Mouse (Mus musculus): Measurements from ENCODE around the gene Nol6.
"Not testable (repeated sequence)": the region's sequence is repeated elsewhere in the genome, so short reads cannot be mapped to it uniquely, and the experiment has no call there.

The Nol6 gene

DNA sequence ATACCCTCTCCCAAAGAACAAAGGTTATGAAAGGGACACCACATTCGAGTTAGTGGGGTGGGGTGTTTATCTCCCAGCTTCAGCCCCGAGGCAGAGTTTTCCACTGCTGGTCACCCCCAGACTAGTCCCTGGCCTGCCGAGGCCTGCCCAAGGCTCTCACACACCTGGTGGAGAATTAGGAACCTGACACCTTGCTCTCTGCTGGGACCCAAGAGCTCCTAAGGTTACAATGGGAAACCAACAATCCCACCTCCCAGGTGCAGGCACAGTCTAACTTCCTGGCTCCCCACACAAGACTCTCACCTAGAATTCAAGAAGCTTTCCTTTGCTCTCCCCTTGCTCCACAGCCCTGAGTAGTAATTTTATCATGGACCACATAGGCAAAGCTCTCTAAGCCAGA, 7.4 kb downstream of the Nol6 start:
- DNase-seq: no peak

DNA sequence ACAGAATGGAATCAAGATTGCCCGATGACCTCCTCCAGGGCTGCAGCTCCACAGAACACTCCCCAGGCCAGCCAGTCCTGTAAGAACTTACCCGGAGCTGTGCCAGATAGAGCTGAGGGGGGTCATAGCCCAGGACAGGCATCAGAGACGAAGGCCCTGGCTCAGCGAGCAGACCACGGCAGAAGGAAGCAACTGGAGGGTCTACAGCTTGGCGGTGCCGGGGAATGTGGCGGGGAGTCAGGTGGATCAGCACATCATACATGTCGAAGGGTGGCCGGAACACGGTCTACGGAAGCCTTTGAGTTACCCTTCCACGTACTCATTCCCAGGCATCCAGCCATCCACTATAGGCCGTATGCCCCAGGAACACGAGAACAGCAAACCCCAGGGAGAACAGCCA, 8.5 kb downstream of the Nol6 start:
- DNase-seq: no peak

DNA sequence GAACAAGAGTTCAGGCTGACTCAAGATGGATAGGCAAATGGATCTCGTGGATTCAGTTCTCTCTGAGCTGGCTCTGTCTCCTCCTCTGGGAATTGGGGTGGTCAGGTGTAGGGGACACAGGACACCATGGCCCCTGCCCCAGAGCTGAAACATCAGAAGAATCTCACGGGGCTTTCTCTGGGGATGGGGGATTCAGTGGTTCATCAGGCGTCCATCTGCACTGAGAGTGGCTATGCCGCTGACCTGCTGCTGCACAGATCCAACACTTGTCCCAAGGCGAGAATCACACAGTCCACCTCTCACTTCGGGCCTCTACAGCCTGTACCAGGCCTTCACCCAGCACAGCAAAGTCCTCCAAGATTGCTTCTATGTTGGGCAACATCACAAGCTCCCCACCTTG, 9.2 kb downstream of the Nol6 start:
- no peak for DNase-seq

DNA sequence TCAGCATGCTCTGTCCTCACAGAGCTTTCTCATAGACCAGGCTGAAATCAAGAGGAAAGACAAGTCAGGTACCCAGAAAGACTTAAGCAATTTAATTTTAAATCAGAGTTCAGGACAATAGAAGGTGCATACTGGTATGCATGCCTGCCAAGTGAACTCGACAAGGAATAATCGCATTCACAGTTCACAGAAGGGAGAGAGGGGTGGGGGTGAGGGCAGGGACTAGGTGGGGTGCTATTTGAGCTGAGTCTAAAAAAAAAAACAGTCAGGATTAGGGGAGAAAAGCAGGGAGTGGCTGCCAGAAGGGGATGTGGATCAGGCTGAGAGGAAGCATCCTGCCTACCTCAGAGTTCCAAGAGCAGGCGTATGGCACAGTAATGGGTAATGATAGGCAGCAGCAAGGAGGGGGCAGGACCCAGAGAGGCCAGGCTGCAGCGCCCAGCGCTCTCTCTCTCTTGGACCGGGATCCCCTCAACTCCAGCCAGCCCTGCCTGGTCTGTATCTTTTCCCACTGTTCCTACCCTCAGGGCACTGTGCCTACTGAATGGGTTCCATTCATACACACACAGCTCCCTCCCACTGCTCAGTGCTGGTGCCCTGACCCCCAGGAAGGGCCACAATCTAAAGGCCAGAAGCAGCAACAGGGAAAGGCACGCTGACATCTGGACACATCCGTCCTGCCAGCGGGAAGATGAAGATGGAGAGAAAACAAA, 9.7 kb downstream of the Nol6 start:
- no peak for DNase-seq

DNA sequence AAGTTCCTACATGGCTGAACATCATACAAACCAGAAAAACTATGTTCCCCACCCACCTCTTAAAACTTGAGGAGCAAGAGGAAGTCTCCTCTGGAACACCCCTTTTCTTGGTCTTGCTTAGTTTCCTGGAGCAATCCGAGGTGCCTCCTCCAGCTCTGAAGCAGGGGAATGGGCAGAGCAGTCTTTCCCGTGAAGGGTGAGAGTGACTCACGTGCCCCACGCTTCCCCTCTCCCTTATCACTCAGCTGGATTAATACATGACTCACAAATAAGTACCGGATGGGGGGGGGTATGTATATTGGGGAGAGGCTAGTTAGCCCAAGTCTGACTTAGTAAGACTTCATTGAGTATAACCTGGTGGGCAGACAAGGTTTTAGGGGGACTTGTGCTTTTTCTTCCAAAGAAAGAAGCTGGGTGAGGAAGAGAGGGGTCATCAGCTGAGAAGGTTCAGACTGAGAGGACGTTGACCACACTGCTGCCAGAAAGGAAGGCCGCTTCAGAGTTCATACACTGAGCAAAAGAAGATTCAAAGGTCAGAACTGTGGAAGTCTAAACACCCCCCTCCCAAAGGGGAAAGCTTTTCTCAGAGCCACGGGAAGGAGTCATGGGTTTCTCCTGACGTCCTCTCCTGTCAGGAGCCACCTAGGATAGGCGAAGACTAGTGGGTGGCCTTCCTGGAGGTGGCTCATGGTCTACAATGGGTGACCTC, 15.4 kb downstream of the Nol6 start:
- no peak for DNase-seq

DNA sequence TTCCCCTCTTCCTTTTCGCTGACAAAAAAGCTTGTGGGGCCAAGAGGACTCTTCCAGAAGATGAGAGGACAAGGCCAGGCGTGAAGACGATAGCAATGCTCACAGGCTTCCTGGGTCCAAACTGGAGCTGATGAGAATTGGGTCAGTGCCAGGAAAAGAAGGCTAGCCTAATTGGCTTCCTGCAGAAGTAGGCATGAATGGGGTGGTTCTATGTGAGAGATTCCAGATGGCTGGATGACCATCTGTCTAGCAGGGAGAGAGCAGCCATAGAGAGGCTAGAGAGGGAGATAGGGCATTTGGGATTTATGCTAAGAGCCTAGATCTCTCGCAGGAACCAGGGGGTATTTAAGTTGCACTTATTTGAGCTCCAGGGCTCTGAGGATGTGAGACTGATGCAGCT, 16.8 kb downstream of the Nol6 start:
- DNase-seq: peak; percentile 48

DNA sequence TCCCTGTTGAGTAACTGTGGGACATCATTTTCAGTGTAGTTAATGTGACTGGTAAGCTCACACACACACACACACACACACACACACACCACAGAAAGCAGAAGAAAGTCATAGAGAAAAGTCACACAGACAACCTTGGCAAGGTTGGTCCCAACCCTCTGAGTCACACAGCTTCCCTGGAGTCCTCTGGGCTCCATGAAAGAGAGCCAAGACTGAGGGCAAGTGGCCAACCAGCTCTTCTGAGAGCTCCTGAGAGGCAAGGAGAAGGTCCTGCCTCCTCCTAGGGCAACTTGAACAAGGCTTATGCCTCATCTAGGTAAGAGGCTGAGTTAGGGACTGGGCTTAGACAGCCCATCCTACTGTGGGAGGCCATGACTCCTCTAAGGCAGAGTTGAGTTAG, 21.4 kb downstream of the Nol6 start:
- DNase-seq: no peak

DNA sequence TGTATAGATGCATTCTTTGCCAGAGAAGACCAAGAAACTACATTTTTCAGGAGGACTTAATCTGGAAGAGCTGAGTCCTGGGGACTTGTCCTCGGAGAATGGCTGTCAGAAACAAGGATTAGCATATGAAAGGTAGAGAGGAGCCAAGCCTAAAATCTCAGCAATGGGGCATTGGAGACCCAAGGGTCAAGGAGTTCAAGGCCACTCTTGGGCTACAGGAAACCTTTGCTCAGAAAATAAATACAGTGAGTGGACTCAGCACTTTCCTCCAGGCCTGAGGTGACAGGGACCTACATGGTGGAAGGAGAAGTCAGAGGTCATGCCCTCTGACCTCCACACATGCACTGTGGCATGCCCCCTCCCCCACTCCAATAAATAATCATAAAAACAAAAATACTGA, 23.3 kb downstream of the Nol6 start:
- no peak for DNase-seq

DNA sequence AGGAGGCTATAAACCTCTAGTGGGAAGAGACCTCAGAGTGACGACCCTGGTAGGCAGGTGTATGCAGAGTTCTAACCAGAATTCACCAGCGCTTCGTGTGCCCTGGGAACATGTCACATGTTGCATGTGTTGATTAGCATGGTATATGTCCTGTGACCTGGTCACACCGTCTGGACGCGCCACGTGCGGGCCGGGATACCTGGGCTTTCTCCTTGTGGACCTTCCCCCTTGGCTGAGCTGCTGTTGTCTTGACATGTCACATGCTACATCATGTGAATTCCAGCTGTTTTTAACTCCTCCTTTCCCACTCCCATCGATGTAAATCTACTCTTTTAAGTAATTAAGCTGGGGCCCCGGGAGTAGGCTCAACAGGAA, 25.7 kb downstream of the Nol6 start:
- no peak for DNase-seq

DNA sequence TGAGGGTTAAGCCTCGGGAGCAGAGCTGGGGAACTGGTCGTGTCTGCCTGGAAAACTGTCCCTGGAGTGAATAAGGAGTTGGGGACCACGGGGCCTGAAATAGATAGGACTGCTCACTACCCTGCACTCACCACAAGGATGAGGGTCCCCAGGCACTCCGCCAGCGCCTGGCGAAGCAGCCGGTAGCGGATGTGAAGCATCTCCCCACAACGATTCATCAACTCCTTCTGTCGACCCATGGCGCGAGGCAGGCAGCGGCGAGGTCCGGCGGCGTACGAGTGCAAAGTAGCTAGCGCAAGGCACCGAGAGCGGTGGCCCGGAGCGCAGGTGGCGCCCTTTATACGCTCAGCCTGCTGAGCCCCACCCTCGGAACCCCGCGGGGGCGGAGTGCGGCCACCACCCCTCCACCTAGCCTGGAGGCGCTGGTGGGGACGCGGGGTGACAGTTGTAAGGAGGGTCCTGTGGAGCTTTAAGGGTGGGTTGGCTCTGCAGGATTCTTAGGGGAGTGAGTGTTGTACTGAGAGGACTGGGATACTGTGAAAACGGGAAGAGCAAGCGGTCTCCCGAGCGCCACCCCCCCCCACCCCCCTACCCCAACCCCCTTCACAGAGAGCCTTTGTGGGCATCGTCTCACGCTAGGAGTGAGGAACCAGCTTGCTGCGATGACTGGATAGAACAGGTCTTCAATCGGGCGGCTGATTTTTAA, 26.2 kb downstream of the Nol6 start, which contains the start of gene Aqp3:
Aqp3 (minus strand) TSS at position 313 of the 706 bp plus-strand sequence.
- no peak for DNase-seq

DNA sequence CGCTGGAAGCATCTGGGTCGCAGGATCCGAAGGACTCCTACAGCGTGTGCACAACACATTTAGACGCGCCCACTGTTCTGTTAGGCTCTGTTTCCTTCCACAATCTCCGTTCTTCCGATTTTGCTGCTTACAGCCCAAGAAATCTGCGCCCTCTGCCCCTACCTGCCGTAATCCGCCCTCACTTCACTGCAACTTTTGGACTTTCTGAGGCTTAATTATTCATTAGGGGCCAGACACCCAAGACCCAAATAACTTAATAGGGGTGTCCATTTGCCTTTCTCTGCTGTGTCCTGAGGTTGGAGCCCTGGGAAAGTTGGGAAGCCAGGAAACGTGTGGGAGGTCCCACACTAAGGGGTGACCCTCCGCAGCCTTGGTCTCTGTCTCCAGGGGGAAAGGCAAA, 26.9 kb downstream of the Nol6 start:
- DNase-seq: no peak

DNA sequence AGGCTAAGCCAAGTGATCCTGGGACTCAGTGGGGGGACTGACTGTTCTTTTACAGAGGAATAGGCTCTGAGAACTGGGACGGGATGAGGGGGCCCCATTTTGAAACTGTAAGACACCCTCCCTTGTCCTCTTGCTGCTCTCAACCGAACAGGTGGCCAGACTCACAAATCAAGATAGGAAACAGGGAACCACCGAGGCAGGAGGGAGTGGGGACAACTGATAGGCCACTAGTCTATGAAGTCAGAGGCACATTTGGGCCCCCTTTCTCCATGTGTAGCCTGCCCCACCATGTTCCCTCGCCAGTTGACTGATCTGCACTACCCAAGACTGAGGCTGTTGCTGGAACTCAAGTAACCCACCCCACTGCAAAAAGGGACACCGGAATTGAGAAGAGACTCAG, 27.5 kb downstream of the Nol6 start:
- no peak for DNase-seq

DNA sequence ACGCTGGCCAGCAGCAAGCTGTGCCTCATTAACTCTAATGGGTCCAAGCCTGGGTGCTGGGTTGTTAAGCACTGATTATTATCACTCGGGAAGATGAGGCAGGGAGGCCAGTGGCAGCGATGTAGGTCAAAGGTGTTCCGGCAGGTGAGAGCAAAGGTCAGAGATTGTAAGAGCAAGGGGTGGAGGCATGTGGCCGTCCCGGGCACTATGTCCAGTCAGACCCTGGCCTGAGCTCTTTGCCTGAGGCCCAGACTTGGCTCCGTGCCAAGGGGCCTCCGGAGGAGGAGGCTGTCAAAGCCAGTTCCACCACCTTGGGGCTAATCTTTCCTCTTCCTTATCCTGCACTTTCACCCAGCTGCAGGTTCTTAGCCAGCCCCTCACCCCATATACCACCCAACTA, 28.1 kb downstream of the Nol6 start:
- DNase-seq: no peak

DNA sequence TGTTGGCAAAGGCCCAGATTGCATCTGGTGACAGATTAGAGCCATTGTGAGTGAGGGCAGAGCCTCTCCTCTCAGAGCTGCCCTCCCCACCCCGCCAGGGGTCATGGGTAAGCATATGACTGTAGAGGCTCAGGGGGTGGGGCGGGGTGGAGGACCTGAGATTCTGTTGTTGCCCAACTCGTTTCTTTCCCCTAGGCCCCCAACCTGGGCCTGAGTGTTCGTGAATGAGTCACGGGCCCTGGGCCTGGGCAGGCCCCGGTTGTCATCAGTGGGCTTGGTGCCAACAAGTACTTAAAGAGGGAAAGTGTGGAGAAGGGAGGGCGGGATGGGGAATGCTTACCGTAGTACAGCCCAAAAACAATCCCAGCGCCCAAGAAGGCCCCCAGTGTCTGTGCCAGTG, 29.9 kb downstream of the Nol6 start:
- no peak for DNase-seq

DNA sequence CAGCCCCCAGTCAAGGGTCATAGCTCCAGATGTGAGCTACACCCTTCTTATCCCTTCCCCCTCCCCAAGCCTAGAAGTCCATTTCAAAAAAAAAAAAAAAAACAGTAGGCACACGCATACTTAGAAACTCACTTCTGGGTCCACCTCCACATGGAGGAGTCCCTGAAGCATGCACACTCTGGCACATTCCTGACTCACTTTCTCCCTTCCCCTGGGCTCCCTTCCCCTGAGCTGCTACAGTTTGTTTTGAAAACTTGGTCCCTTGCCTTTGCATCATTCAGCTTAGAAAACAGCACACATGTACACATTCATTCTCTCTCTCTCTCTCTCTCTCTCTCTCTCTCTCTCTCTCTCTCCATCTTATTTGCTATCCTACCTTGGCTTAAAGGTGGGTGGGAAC, 31.3 kb downstream of the Nol6 start:
- no peak for DNase-seq

DNA sequence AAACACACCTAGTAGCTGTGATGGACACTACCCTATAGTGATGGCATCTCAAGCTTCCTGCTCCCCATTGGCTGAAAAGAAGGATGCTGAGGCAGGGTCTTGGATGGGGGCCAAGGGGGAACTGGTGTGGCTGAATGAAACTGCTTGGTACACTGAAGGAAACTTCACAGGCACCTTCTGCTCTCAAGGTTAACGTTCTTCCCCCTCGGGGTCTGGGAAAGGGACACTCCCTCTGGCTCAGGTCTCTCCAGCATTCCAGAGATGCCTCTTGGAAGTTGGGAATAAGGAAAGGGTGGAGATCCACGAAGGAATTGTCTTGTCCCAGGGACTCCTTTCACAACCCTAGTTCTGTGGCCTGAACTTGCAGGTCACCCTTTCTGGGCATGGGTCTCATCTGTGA, 32.9 kb downstream of the Nol6 start:
- DNase-seq: no peak

DNA sequence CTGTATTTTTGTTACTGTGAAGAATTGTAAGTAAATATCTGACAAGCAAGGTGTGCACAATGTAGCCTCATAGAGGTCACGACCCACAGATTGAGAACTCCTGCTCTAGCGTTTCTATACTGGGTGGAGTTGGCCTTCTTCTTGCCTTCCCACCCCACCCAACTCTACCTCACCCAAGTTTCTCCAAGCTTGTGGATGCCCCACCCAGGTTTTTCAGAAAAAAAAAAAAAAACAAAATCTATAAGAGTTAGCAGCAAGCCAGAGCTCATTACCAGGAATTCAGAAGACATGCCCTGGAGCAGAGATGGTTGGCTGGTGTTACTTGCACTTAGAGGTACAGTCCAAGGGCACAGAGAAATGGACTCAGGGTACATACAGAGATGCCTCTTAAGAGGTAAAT, 34.5 kb downstream of the Nol6 start:
- no peak for DNase-seq

DNA sequence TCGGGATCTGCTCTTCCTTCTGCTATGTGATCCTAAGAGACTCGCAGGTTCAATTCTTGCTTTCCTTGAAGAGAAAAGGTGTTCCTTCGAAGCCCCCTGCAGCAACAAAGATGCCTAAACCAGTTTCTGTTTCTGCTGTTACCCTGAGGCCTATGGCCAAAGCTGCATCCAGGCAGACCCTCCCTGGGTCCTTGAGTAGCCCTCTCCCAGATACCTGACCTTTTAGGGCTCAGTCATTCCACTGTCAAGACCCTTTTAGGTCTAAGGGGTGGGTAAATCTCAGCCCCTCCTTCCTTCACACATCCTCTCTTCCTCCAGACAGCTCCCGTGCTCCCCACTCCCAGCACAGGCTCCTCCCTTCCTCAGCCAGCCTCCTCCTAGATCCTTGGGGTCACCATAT, 35.1 kb downstream of the Nol6 start:
- DNase-seq: no peak

DNA sequence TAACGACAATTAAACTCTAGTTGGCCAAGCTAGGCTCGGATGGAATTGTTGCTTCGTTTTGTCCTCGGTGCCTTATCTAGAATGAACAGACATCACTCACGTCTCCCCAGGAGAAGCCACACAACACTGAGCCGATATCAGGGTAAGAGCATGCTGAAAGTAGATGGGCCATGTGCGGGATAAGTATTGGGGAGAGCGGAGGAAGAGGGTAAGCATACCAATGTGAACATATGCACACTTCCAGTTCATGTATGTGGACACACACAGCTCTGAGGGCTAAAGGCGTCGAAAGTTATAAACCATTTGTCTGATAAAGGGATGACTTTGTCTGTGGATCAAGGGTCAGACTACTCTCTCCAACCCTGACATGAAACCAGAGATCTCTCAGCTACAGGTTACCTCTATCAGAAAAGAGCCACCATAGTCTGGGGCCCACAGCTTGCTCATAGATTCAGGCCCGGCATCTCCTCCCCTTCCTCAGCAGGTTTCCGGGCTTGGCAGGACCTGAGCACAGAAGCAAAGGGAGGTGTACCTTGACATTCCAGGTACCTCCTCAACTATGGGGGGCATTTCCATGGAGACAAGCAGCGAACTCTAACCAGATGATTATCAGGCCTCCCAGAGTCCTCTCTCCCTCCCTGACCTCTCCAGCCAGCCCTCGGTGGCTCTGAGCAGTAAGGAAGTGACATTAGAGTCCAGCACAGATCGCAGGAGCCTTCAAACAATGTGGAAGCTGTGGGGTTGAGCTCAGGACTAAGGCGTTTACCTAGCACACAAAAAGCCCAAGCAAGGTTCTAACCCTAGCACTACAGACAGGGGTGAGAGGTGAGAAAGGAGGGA, 36.6 kb downstream of the Nol6 start:
- no peak for DNase-seq

DNA sequence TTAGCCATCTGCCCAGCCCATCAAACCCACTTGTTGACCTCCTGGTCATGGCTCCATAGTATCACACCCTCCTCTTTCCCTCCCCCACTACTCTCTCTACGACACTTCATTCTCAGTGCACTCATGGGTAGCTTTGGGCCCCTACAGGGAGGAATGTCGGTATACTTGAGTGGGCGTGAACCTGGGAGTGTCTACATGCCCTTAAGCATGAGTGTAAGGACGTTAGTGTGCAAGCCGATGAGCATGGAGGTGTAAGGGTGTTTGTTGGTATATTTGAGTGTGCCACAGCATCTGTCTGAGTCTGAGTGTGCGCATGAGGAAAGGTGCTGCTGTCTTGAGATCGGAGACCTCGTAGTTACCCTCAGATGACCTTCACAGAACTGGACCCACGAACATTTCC, 37.3 kb downstream of the Nol6 start:
- DNase-seq: no peak

DNA sequence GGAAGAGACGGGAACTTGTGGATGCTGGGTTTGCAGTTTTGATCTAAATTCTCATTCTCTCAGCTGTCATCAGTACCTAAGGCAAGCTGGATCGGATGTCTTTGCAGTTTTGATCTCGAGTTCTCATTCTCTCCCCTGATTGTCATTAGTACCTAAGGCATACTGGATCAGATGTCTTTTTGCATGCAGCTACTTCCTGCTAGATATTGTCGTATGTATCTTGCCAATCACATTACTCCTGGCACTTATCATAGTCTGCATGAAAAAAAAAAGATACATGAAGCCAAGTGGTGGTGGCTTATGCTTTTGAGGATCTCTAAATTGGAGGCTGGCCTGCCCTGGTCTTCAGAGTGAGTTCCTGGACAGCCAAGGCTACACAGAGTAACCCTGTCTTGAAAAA, 39.4 kb downstream of the Nol6 start:
- no peak for DNase-seq

DNA sequence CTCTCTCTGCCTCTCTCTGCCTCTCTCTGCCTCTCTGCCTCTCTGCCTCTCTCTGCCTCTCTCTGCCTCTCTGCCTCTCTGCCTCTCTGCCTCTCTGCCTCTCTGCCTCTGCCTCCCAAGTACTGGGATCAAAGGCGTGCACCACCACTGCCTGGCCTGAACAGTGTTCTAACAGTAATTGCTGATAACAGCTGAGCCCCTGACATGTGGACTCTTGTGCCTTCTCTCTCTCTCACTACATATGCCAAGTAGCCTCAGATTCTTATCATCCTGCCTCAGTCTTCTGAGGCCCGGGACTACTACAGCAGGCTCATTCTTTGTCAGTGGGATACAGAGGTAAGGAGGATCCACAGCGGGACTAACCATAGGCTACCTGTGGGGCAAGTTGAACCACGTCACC, 41.5 kb downstream of the Nol6 start:
- not testable (repeated sequence) for DNase-seq

DNA sequence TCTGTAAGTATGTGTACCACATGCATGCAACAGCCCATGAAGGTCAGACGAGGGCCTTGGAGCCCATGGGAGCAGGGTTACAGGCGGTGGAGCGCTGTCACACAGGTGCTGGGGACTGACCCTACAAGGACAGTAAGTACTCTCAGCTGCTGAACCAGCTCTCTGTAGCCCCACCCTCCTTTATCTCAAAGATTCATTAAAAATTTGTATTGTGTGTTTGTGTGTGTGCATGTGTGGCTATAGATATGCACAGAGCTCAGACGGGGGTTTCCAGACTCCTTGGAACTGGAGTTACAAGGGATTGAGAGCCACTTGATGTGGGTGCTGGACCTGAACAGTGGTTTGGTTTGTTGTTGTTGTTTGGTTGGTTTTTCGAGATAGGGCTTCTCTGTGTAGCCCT, 42.5 kb downstream of the Nol6 start:
- no peak for DNase-seq

Data from cerebellum, adult 11-12 months (tissue).